Mouse (Mus musculus) ES-E14 (cell line): ENCODE data around the gene Zfp457. TPM values are rescaled to one million over a fixed set of nuclear protein-coding genes. Genes with fewer than 3 reads are reported as not detected.

ENCODE experiments used
- DNase-seq: peaks from one replicate; pipeline ENCODE4 v3.0.0-alpha.2; 2013; ENCODE audit warnings: low read depth, low spot score
- H3K27ac ChIP-seq: 2 replicates; pipeline ENCODE4 v1.5.1; 2012; ENCODE audit warnings: low read depth, mild to moderate bottlenecking, low read length, moderate library complexity, mixed read lengths; ENCODE audit not compliant: poor library complexity, insufficient read depth, severe bottlenecking
- H3K36me3 ChIP-seq: 2 replicates; pipeline ENCODE4 v1.6.1; 2012; ENCODE audit warnings: mild to moderate bottlenecking, low read length, moderate library complexity, mixed read lengths; ENCODE audit not compliant: control insufficient read depth, poor library complexity, insufficient read depth, severe bottlenecking
- H3K4me1 ChIP-seq, 2 experiments: fragments of 150-350 bp in 1 of 2; sonication (generic) in 1 of 2; 2 replicates each; pipeline ENCODE4 v1.6.1; 2012; ENCODE audit warnings: low read length in 2 of 2, mild to moderate bottlenecking in 1 of 2, mixed read lengths in 1 of 2; ENCODE audit not compliant: control insufficient read depth in 2 of 2, insufficient read depth in 2 of 2, poor library complexity in 1 of 2
- H3K4me3 ChIP-seq, 2 experiments: fragments of 150-350 bp in 1 of 2; sonication (generic) in 1 of 2; 2 replicates each; pipeline ENCODE4 v1.5.1; 2012; ENCODE audit warnings: low read length in 2 of 2, low read depth in 1 of 2, mild to moderate bottlenecking in 1 of 2, mixed read lengths in 1 of 2; ENCODE audit not compliant: insufficient read depth in 1 of 2, poor library complexity in 1 of 2, severe bottlenecking in 1 of 2
- H3K9ac ChIP-seq: 2 replicates; pipeline ENCODE4 v1.6.1; 2012; ENCODE audit warnings: low read depth, mild to moderate bottlenecking, low read length, mixed read lengths; ENCODE audit not compliant: poor library complexity, insufficient read depth, severe bottlenecking
- H3K9me3 ChIP-seq: fragments of 150-350 bp; sonication (generic); 2 replicates; pipeline ENCODE4 v1.6.1; 2012; ENCODE audit warnings: low read depth, mild to moderate bottlenecking, low read length; ENCODE audit not compliant: control insufficient read depth, insufficient read depth
- CHD2 ChIP-seq: IDR thresholded peaks from 2 replicates; pipeline ENCODE4 v1.6.1; 2014; ENCODE audit warnings: mild to moderate bottlenecking, low read depth, low read length, inconsistent platforms
- HCFC1 ChIP-seq: IDR thresholded peaks from 2 replicates; pipeline ENCODE4 v1.6.1; 2012; ENCODE audit warnings: low read length, inconsistent platforms, borderline replicate concordance; ENCODE audit not compliant: insufficient read depth
- MAFK ChIP-seq: IDR thresholded peaks from 2 replicates; pipeline ENCODE4 v1.6.1; 2014; ENCODE audit warnings: mild to moderate bottlenecking, low read depth, low read length, inconsistent platforms; ENCODE audit not compliant: insufficient read depth
- ZC3H11A ChIP-seq: IDR thresholded peaks from 2 replicates; pipeline ENCODE4 v1.6.1; 2012; ENCODE audit warnings: low read depth, mild to moderate bottlenecking, inconsistent platforms, low read length, borderline replicate concordance
- ZNF384 ChIP-seq: IDR thresholded peaks from 2 replicates; pipeline ENCODE4 v1.6.1; 2012; ENCODE audit warnings: low read depth, low read length, inconsistent platforms
- in situ Hi-C, 2 experiments: fragments of 600-800 bp; cut with MboI; formaldehyde crosslinking; loops; one replicate each; pipeline ENCODE4 v1.15.1; 2025; ENCODE audit warnings: low sequenced_read_pairs in 2 of 2, inconsistent platforms in 1 of 2; ENCODE audit not compliant: unreplicated experiment in 2 of 2
- total RNA-seq: library from RNA; depleted of rRNA; stranded (reverse); fragments of 300-350 nt; gene quantifications from 2 replicates; pipeline ENCODE4 v1.2.3, GENCODE M21; 2012; rRNA removed

Zfp457 gene
- total RNA-seq = 1.2 TPM in 2 replicates

DNA sequence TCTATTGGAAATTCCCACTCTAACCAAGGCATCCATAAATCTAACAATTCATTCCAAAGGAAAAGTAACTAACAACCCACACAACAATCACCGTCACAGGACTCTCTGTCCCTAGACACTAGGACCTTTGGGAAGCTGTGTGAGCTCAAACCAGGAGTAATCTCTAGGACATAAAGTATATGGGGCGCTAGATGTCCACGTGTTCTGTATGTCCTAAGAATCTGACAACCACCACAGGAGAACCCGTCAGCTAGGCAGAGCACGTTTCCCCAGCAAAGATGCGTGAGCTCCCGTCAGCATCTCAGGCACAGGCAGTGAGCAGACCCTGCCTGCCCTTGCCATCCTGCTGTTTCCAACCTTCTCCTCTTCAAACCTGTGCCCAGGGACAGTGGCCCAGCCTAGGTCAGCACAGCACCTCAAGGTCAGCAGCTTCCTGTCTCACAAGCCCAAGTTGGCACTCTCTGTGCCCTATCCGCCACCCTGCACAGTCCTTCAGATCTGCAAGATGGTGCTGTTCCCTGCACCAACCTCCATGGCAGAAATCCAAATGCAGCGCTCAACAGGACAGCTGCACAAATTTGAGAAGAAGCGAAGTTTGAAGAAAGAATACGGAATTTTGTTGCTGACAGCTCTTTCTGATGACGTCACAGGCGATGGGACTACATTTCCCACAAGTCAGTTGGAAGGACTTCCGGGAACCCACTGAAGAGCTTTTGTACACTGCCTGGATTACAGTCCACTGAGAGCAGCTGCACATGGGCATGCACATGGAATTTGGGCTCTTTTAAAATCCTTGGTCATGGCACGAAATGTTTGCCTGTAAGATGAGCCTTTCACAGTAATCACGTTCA lies at the start of gene Zfp457:
Gene Zfp457 (minus strand): TSS at position 664 of the 851 bp plus-strand sequence.
- H3K27ac ChIP-seq = no peak within 1 kb of the TSS

DNA sequence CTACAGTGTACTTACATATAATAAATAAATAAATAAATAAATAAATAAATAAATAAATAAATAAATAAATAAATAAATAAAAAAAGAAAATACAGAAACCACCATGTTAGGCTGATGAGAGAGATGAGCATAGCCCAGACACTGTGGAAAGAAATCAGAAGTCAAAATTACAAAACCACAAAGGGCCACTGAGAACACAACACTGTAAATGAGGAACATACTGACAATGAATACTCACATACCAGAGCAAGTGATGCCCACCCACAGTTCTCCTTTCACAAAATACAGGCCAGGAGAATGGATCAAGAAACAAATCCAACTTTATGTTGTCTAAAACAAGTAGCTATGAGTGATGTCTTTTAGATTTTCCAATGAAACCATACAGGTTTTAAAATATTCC lies 45.6 kb upstream of the Zfp457 start:
- H3K4me3 ChIP-seq = no peak overlapping the region
- H3K4me1 ChIP-seq = no peaks in the 10 kb centered on the region
- H3K9me3 ChIP-seq = no peaks in the 10 kb centered on the region
- H3K9ac ChIP-seq = no peak overlapping the region
- in situ Hi-C loops = no loop called here
- no peak for DNase-seq
- TF ChIP-seq HCFC1 (no peak), ZNF384 (no peak), ZC3H11A (no peak), CHD2 (no peak), MAFK (no peak)
- no peak overlapping the region for H3K27ac ChIP-seq
- H3K36me3 ChIP-seq = no peaks in the 10 kb centered on the region

More for the DNA sequence above, at the start of gene Zfp457:
- peaks cover 0 to 2% of the 10 kb centered on the region in 2 experiments; a peak in 1 of 4 replicates for H3K4me1 ChIP-seq
- in situ Hi-C loops = no loop called here
- no peaks in the 10 kb centered on the region for H3K9me3 ChIP-seq
- TF ChIP-seq ZC3H11A (0 out of 2 replicates have a peak, but pooled peaks have one; percentile 24), HCFC1 (peak; percentile 95), MAFK (no peak), ZNF384 (no peak), CHD2 (no peak)
- H3K36me3 ChIP-seq = no peaks in the 10 kb centered on the region
- peak within 1 kb of the TSS; percentile 80 to 94 for H3K4me3 ChIP-seq
- DNase-seq = peak; percentile 73
- peak within 1 kb of the TSS; percentile 74 for H3K9ac ChIP-seq

DNA sequence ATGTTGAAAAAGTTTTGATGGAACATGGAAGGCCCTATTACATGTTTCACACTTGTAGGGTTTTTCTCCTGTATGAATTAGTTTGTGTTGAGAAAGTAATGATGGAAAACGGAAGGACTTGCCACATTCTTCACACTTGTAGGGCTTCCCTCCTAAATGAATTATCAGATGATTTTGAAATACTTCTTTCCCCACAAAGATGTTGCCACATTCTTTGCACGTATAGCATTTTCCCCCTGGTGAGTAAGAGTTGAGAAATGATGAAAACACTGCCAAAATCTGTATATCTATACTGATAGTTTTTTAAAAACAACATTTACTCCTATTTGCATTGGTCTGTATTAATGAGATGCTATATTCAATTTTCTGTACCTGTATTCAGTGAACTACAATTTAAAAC lies 37.1 kb upstream of the Zfp457 start:
- no peak for DNase-seq
- Histone ChIP-seq H3K9ac (no peak overlapping the region), H3K36me3 (no peaks in the 10 kb centered on the region), H3K9me3 (no peaks in the 10 kb centered on the region), H3K4me3 (no peak overlapping the region), H3K27ac (no peak overlapping the region), H3K4me1 (no peaks in the 10 kb centered on the region)
- in situ Hi-C loops = no loop called here
- TF ChIP-seq MAFK (no peak), ZC3H11A (no peak), ZNF384 (no peak), CHD2 (no peak), HCFC1 (no peak)

DNA sequence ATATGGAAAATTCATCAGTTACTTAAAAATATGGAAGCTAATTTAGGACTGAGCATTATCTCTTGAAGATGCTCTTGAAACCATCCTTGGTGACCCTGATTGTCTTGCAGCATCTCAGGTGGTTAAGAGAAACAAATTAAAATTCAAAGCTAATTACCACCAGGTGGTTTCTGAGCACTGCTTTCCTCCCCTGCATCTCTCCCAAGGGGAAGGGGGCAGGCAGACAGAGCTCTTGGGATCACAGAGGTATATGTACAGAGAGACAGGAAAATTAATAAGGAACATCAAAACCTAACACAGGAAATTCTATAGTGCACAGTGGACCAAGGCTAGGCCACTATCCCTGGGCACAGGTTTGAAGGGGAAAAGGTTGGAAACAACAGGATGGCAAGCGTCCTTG lies 26.6 kb upstream of the Zfp457 start:
- H3K4me1 ChIP-seq = no peaks in the 10 kb centered on the region
- no peaks in the 10 kb centered on the region for H3K9me3 ChIP-seq
- no peak for TF ChIP-seq CHD2
- no peak for TF ChIP-seq ZNF384
- TF ChIP-seq ZC3H11A = no peak
- TF ChIP-seq MAFK = no peak
- TF ChIP-seq HCFC1 = no peak
- no peak for DNase-seq
- in situ Hi-C loops = no loop called here
- H3K4me3 ChIP-seq = peak overlapping the region; percentile 41 to 75; a peak in 3 of 4 replicates
- no peaks in the 10 kb centered on the region for H3K36me3 ChIP-seq
- no peak overlapping the region; the same call in 1 of the 2 replicates for H3K9ac ChIP-seq
- no peak overlapping the region for H3K27ac ChIP-seq
